Mouse (Mus musculus) G1E-ER4 (cell line): Measurements from ENCODE around the gene Col23a1. TPM values are rescaled to one million over a fixed set of nuclear protein-coding genes. Genes with fewer than 3 reads are reported as not detected.

Source experiments
- GATA1 ChIP-seq: IDR thresholded peaks from one replicate; pipeline ENCODE4 v1.8.0; 2012; ENCODE audit warnings: low read length, inconsistent platforms
- polyA plus RNA-seq: library from polyadenylated mRNA; stranded (reverse); fragments of >175 nt; gene quantifications from 2 replicates; pipeline ENCODE4 v1.2.3, GENCODE M21; 2012

The Col23a1 gene
- polyA plus RNA-seq, 1 experiment = not detected

DNA sequence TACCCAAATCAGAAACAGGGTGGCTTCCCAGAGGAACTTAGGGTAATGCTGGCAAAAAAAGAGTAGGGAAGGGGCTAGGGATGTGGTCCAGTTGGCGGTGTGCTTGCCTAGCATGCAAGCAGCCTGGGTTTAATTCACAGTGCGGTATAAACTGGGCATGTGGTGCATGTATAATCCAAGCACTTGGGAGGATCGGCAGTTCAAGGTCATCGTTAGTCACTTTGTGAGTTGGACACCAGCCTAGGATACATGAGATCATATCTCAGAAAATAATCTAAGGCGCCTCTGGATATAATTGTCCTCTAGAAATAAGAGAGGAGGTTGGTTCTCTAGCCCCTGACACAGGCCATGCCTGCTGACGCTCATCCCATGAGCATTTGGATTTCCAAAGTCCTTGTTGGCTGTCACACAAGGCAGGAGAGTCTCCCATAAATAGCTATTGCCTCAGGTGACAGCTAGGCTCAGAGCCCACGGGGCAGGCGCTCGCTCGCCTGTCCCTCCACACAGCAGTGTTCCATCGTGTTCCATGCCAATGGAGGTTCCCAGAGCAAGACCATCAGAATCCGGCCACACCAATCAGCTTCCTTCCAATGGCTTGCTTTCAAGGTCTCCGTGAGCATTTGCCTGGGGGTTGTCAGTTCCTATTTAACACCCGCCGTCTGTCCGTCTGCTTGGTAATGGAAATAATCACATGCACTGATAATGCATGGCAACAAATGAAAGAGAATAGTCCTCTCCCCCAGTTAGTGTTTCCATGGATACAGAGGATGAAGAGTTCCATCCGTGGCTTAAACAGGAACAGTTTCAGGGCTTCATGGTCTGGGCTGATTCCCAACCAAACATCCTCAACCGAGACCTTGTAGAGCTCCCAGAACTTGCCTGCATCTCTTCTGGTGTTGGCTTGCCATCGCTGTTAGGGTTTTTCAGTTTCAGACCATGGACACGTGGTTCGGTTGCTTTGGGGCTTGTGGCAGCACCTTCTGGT lies 56.1 kb downstream of the Col23a1 start:
- TF ChIP-seq GATA1 = no peak

GRCm38 (mm10) chr11:51347756-51348155 lies 58.0 kb downstream of the Col23a1 start:
- TF ChIP-seq GATA1 = no peak

GRCm38 (mm10) chr11:51349665-51350064 lies 59.9 kb downstream of the Col23a1 start:
- TF ChIP-seq GATA1 = no peak

GRCm38 (mm10) chr11:51351151-51351550 lies 61.4 kb downstream of the Col23a1 start:
- no peak for TF ChIP-seq GATA1

DNA sequence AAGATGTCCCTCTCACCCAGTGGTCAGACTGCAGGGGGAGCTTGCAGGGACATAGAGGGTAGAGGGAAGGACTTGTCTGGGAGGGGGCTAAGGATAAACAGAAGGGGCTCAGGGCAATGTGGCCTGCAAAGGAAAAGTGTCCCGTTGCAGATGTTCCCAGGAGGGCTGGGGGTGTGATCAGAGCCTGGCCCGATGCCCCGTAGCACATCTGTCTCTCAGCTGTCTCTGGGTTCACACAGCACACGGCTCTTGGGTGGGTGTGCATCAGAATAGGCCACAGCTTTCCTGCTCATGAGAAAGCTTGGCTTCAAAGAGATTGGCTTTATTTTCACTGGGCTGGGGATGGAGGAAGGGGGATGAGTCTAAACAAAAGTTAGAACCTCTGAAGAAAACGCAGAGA lies 62.1 kb downstream of the Col23a1 start:
- no peak for TF ChIP-seq GATA1

GRCm38 (mm10) chr11:51353746-51354145 lies 64.0 kb downstream of the Col23a1 start:
- no peak for TF ChIP-seq GATA1

GRCm38 (mm10) chr11:51364353-51364752 lies 74.6 kb downstream of the Col23a1 start:
- TF ChIP-seq GATA1 = no peak

DNA sequence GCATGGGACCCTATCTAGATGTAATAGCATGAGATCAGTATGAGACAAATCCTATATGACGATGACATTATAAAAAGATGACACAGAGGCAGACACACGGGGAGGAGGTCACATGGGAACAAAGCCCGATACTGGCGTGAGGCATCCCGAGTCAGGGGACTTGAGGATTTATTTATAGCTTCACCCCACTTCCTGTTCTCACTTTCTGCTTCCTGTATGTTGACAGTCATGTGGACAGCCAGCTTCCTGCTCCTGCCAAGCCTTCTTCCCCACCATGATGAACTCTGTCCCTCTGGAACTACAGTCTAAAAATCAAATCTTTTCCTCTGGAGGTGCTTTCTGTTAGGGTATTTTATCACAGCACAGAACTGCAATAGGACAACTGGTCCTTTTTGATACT lies 77.6 kb downstream of the Col23a1 start:
- no peak for TF ChIP-seq GATA1

GRCm38 (mm10) chr11:51370273-51370672 lies 80.6 kb downstream of the Col23a1 start:
- no peak for TF ChIP-seq GATA1

DNA sequence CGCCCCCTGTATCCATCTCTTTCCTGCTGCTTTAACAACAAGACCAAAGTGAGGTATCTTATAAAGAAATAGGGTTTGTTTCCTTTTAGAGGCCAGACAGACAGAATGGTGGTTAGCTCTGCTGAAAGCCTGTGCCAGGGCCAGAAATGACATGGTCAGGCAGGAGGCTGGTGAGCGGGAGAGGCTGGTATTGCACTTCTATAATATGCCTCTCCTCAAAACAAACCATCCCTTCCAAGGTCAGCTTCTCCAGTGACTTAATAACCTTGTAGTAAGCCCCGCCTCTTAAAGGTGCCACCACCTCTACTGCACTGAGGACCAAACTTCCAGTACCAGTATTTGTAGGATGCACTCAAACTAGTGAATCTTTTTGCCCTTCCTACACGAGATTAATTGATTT lies 81.6 kb downstream of the Col23a1 start:
- no peak for TF ChIP-seq GATA1

DNA sequence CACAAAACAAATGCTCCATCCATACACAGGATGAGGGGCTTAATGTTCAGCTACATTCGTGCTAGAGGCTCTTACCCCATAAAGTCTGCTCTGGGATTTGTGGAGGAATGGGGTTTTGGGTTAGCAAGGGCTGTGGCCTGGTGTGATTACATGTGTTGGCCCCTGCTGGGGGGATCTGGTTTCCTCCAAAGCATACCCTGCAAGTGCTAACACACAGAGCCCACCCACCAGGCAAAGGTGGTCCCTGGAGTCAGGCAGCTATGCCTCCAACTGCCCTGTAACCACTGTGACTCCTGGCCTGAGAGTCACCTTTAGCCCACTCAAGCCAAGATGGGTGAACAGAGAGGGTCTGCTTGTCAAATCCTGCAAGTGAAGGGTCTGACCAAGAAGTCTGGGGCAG lies 82.2 kb downstream of the Col23a1 start:
- no peak for TF ChIP-seq GATA1

- TF ChIP-seq GATA1 = no peak
These were observed 87.5 kb downstream of the Col23a1 start for GRCm38 (mm10) chr11:51377199-51377598.

- no peak for TF ChIP-seq GATA1
These were observed 99.2 kb downstream of the Col23a1 start for GRCm38 (mm10) chr11:51388892-51389340.

- TF ChIP-seq GATA1 = no peak
These were observed 100.0 kb downstream of the Col23a1 start for GRCm38 (mm10) chr11:51389763-51390162.

DNA sequence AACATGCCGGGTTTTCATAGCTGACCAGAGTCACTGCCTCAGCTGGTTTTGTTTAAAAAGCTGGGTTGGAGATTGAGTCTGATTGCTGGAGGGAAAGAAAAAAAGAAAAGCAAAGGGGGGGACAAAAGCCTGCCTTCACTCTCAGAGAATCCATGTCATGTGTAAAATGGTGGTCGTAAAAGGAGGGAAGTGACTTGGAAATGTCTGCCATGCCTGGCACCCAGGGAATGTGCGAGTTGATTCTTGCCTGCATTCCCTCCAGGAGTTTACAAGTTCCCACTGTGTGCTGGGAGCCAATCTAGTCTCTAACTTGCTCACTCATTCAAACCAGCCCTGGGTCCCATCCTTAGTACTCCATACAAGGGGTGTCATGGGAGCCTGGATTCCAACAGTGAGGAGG lies 100.8 kb downstream of the Col23a1 start:
- no peak for TF ChIP-seq GATA1

DNA sequence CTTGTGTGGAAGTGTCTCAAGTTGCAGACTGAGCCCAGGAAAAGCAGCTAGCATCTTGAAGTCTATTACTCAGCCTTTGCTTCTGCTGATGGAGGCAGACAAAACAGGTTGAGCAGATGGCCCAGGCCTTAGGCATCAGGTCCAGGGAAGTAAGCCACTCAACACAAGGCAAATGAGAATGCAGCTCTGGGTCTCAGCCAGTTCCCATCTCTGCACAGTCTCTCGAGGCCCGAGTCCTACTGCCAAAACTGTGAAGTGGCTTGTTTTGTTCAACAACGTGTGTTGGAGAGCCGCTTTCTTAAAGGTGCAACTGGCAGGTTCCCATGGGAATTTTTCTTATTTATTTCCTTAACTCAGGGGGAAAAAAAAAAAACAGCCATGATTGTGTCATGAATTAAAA lies 101.8 kb downstream of the Col23a1 start:
- TF ChIP-seq GATA1 = no peak

DNA sequence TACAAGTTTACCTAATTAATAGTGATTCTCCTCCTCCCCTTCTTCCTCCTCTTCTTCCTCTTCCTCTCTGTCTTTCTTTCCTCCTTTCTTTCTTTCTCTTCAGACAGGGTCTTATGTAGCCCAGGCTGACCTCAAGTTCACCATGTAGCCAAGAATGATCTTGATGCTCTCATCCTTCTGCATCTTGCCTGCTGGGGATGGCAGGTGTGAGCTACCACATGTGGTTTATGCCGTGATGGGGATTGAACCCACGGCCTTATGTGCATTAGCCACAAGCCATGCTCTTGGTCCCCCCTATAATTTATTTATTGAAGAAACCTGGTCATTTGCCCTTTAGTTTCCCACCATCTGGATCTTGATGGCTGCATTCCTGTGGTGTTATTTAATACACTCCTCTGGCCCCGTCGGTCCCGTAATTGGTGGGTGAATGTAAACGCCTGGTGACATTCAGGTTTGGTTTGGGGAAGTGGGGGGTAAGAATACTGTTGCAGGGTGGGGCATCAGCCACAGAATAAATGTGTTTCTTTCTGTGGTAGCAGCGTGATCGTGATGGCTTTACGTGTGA lies 104.7 kb downstream of the Col23a1 start:
- no peak for TF ChIP-seq GATA1

GRCm38 (mm10) chr11:51396451-51396850 lies 106.7 kb downstream of the Col23a1 start:
- TF ChIP-seq GATA1 = no peak
